Mouse (Mus musculus) MEL (cell line): ENCODE results near the gene Dchs2. TPM values are rescaled to one million over a fixed set of nuclear protein-coding genes. Genes with fewer than 3 reads are reported as not detected.

Experiments used
- DNase-seq: peaks from one replicate; pipeline ENCODE4 v3.0.0; 2011; ENCODE audit warnings: low read depth, low spot score
- H3K27ac ChIP-seq: 2 replicates; pipeline ENCODE4 v1.5.1; 2012; ENCODE audit warnings: low read depth, mild to moderate bottlenecking, control low read depth, low read length, moderate library complexity; ENCODE audit not compliant: control insufficient read depth
- H3K27me3 ChIP-seq, 2 experiments: fragments of 150-350 bp in 1 of 2; sonication (generic) in 1 of 2; 2 replicates each; pipeline ENCODE4 v1.6.1; 2012; ENCODE audit warnings: low read length in 2 of 2, mild to moderate bottlenecking in 2 of 2, improper control_type of control experiment in 1 of 2, moderate library complexity in 1 of 2; ENCODE audit not compliant: insufficient read depth in 2 of 2, control insufficient read depth in 1 of 2
- H3K36me3 ChIP-seq, 2 experiments: 2 replicates each; pipeline ENCODE4 v1.6.1; 2012 to 2014; ENCODE audit warnings: low read length in 2 of 2, improper control_type of control experiment in 1 of 2, inconsistent platforms in 1 of 2, mild to moderate bottlenecking in 1 of 2; ENCODE audit not compliant: insufficient read depth in 2 of 2, control insufficient read depth in 1 of 2
- H3K4me1 ChIP-seq, 2 experiments: fragments of 150-350 bp in 1 of 2; sonication (generic) in 1 of 2; 2 replicates each; pipeline ENCODE4 v1.6.1; 2012; ENCODE audit warnings: low read length in 2 of 2, improper control_type of control experiment in 1 of 2, mild to moderate bottlenecking in 1 of 2; ENCODE audit not compliant: insufficient read depth in 2 of 2, control insufficient read depth in 1 of 2
- H3K4me3 ChIP-seq, 2 experiments: fragments of 150-350 bp in 1 of 2; sonication (generic) in 1 of 2; 2 replicates each; pipeline ENCODE4 v1.5.1; 2012; ENCODE audit warnings: low read depth in 2 of 2, low read length in 2 of 2, mild to moderate bottlenecking in 2 of 2, moderate library complexity in 2 of 2, control low read depth in 1 of 2, improper control_type of control experiment in 1 of 2; ENCODE audit not compliant: control insufficient read depth in 1 of 2, insufficient read depth in 1 of 2
- H3K79me2 ChIP-seq: 2 replicates; pipeline ENCODE4 v1.6.1; 2012; ENCODE audit warnings: mild to moderate bottlenecking, low read length, moderate library complexity; ENCODE audit not compliant: control insufficient read depth, poor library complexity, insufficient read depth
- H3K9ac ChIP-seq: 2 replicates; pipeline ENCODE4 v1.6.1; 2012; ENCODE audit warnings: low read depth, mild to moderate bottlenecking, control low read depth, low read length, moderate library complexity; ENCODE audit not compliant: control insufficient read depth, poor library complexity, severe bottlenecking
- H3K9me3 ChIP-seq: fragments of 150-350 bp; sonication (generic); replicated peaks from 2 replicates; pipeline ENCODE4 v1.6.1; 2012; ENCODE audit warnings: mild to moderate bottlenecking, low read length, improper control_type of control experiment, moderate library complexity; ENCODE audit not compliant: insufficient read depth
- CHD1 ChIP-seq: IDR thresholded peaks from 2 replicates; pipeline ENCODE4 v1.6.1; 2012; ENCODE audit warnings: low read depth, mild to moderate bottlenecking, inconsistent platforms, low read length, improper control_type of control experiment
- CTCF ChIP-seq, 3 experiments: IDR thresholded peaks in 2 of 3; conservative IDR thresholded peaks in 1 of 3; 2 replicates each; pipeline ENCODE4 v1.5.1; 2011 to 2012; ENCODE audit warnings: low read length in 3 of 3, low read depth in 2 of 3, mild to moderate bottlenecking in 2 of 3, improper control_type of control experiment in 1 of 3, inconsistent platforms in 1 of 3, mixed read lengths in 1 of 3, moderate library complexity in 1 of 3; ENCODE audit not compliant: control insufficient read depth in 1 of 3, insufficient read depth in 1 of 3, poor library complexity in 1 of 3, severe bottlenecking in 1 of 3
- E2F4 ChIP-seq: IDR thresholded peaks from 2 replicates; pipeline ENCODE4 v1.6.1; 2011; ENCODE audit warnings: low read depth, low read length, improper control_type of control experiment, borderline replicate concordance
- ELF1 ChIP-seq: IDR thresholded peaks from 2 replicates; pipeline ENCODE4 v1.6.1; 2014; ENCODE audit warnings: low read depth, mild to moderate bottlenecking, inconsistent platforms, low read length, improper control_type of control experiment, moderate library complexity
- EP300 ChIP-seq, 2 experiments: IDR thresholded peaks; 2 replicates each; pipeline ENCODE4 v1.6.1; 2011; ENCODE audit warnings: improper control_type of control experiment in 2 of 2, low read length in 2 of 2, low read depth in 1 of 2, mild to moderate bottlenecking in 1 of 2
- ETS1 ChIP-seq: IDR thresholded peaks from 2 replicates; pipeline ENCODE4 v1.6.1; 2012; ENCODE audit warnings: low read depth, mild to moderate bottlenecking, inconsistent platforms, low read length, improper control_type of control experiment, moderate library complexity
- GABPA ChIP-seq: IDR thresholded peaks from 2 replicates; pipeline ENCODE4 v1.6.1; 2012; ENCODE audit warnings: low read depth, mild to moderate bottlenecking, inconsistent platforms, low read length, improper control_type of control experiment, moderate library complexity
- HCFC1 ChIP-seq: IDR thresholded peaks from 2 replicates; pipeline ENCODE4 v1.6.1; 2012; ENCODE audit warnings: low read depth, mild to moderate bottlenecking, inconsistent platforms, low read length, improper control_type of control experiment, moderate library complexity
- JUND ChIP-seq: IDR thresholded peaks from 2 replicates; pipeline ENCODE4 v1.6.1; 2011; ENCODE audit warnings: low read depth, mild to moderate bottlenecking, improper control_type of control experiment, low read length
- MAX ChIP-seq: IDR thresholded peaks from 2 replicates; pipeline ENCODE4 v1.6.1; 2011; ENCODE audit warnings: low read length, improper control_type of control experiment
- MAZ ChIP-seq: IDR thresholded peaks from 2 replicates; pipeline ENCODE4 v1.6.1; 2012; ENCODE audit warnings: low read depth, mild to moderate bottlenecking, inconsistent platforms, low read length, improper control_type of control experiment
- MEF2A ChIP-seq: IDR thresholded peaks from 2 replicates; pipeline ENCODE4 v1.6.1; 2014; ENCODE audit warnings: low read depth, mild to moderate bottlenecking, inconsistent platforms, low read length, improper control_type of control experiment; ENCODE audit not compliant: poor library complexity, insufficient replicate concordance, severe bottlenecking; ENCODE audit errors: extremely low read depth
- MYC ChIP-seq: IDR thresholded peaks from 2 replicates; pipeline ENCODE4 v1.6.1; 2011; ENCODE audit warnings: low read depth, mild to moderate bottlenecking, low read length, improper control_type of control experiment, moderate library complexity
- POLR2A ChIP-seq, 2 experiments: IDR thresholded peaks; 2 replicates each; pipeline ENCODE4 v1.6.1; 2011 to 2012; ENCODE audit warnings: low read length in 2 of 2, mild to moderate bottlenecking in 2 of 2, control low read depth in 1 of 2, improper control_type of control experiment in 1 of 2, low read depth in 1 of 2, moderate library complexity in 1 of 2; ENCODE audit not compliant: control insufficient read depth in 1 of 2, insufficient read depth in 1 of 2, poor library complexity in 1 of 2
- POLR2AphosphoS2 ChIP-seq: IDR thresholded peaks from 2 replicates; pipeline ENCODE4 v1.6.1; 2011; ENCODE audit warnings: low read length, improper control_type of control experiment
- RAD21 ChIP-seq: IDR thresholded peaks from 2 replicates; pipeline ENCODE4 v1.6.1; 2011; ENCODE audit warnings: mild to moderate bottlenecking, low read depth, low read length, improper control_type of control experiment
- SMC3 ChIP-seq: IDR thresholded peaks from 2 replicates; pipeline ENCODE4 v1.6.1; 2011; ENCODE audit warnings: low read depth, low read length, improper control_type of control experiment
- TBP ChIP-seq: IDR thresholded peaks from 2 replicates; pipeline ENCODE4 v1.8.0; 2011; ENCODE audit warnings: low read depth, low read length, improper control_type of control experiment
- UBTF ChIP-seq: IDR thresholded peaks from 2 replicates; pipeline ENCODE4 v1.6.1; 2012; ENCODE audit warnings: low read depth, mild to moderate bottlenecking, inconsistent platforms, low read length, improper control_type of control experiment, moderate library complexity, borderline replicate concordance; ENCODE audit not compliant: insufficient read depth
- USF1 ChIP-seq: IDR thresholded peaks from 2 replicates; pipeline ENCODE4 v1.6.1; 2014; ENCODE audit warnings: low read depth, mild to moderate bottlenecking, inconsistent platforms, low read length, improper control_type of control experiment, moderate library complexity
- USF2 ChIP-seq, 2 experiments: IDR thresholded peaks; 2 replicates each; pipeline ENCODE4 v1.6.1; 2011 to 2012; ENCODE audit warnings: improper control_type of control experiment in 2 of 2, low read length in 2 of 2, borderline replicate concordance in 1 of 2, inconsistent platforms in 1 of 2, low read depth in 1 of 2, mild to moderate bottlenecking in 1 of 2; ENCODE audit not compliant: insufficient read depth in 1 of 2
- polyA plus RNA-seq, 2 experiments: library from polyadenylated mRNA; stranded (reverse) in 1 of 2; unstranded in 1 of 2; fragments of >175 nt in 1 of 2; fragments of >200 nt in 1 of 2; gene quantifications; 2 replicates each; pipeline versions ENCODE4 v1.2.1 to v1.2.4; 2012; ENCODE audit warnings: low replicate concordance in 2 of 2, low read depth in 1 of 2; ENCODE audit not compliant: insufficient read length in 2 of 2, insufficient read depth in 1 of 2, missing spikeins in 1 of 2
- total RNA-seq: library from RNA; depleted of rRNA; stranded (reverse); fragments of 300-350 nt; gene quantifications from 2 replicates; pipeline ENCODE4 v1.2.3, GENCODE M21; 2012

Gene Dchs2
- total and polyA plus RNA-seq, 3 experiments, result not detected

- Histone ChIP-seq H3K27me3 (no peaks in the 10 kb centered on the region; a peak in 1 of 4 replicates), H3K36me3 (no peaks in the 10 kb centered on the region), H3K9me3 (no peaks in the 10 kb centered on the region), H3K4me1 (no peaks in the 10 kb centered on the region), H3K4me3 (no peak overlapping the region), H3K9ac (no peak overlapping the region), H3K27ac (no peak overlapping the region), H3K79me2 (no peaks in the 10 kb centered on the region)
- no peak for TF ChIP-seq E2F4
- TF ChIP-seq POLR2A (IDR thresholded peaks at IDR 0.05; ENCODE audit: control insufficient read depth in 1 of 2, insufficient read depth in 1 of 2, low read depth in 1 of 2, low read length in 2 of 2, poor library complexity in 1 of 2), result no peak
- no peak for TF ChIP-seq MEF2A
- no peak for TF ChIP-seq MAZ
- no peak for TF ChIP-seq ELF1
- TF ChIP-seq MYC, result no peak
- no peak for TF ChIP-seq GABPA
- TF ChIP-seq TBP, result no peak
- TF ChIP-seq MAX, result no peak
- TF ChIP-seq UBTF, result no peak
- no peak for TF ChIP-seq POLR2AphosphoS2
- DNase-seq, result no peak
Observed at GRCm38 (mm10) chr3:83270982-83271381, 143.2 kb downstream of the Dchs2 start.

GRCm38 (mm10) chr3:83273555-83274244, 146.0 kb downstream of the Dchs2 start:
- peak; percentile 34 for DNase-seq
- Histone ChIP-seq H3K79me2 (no peaks in the 10 kb centered on the region), H3K9me3 (no peaks in the 10 kb centered on the region), H3K9ac (no peak overlapping the region), H3K4me1 (no peaks in the 10 kb centered on the region), H3K4me3 (no peak overlapping the region), H3K27me3 (no peaks in the 10 kb centered on the region), H3K27ac (no peak overlapping the region), H3K36me3 (no peaks in the 10 kb centered on the region)
- TF ChIP-seq SMC3, result peak; percentile 33; the same call in 1 of the 2 replicates
- no peak for TF ChIP-seq E2F4
- peak; percentile 37 to 54 (median 50); a peak in 5 of 6 replicates for TF ChIP-seq CTCF (IDR thresholded peaks at IDR 0.05 in 2 of 3, conservative IDR thresholded peaks at IDR 0.05 in 1 of 3; ENCODE audit: control insufficient read depth in 1 of 3, insufficient read depth in 1 of 3, low read depth in 2 of 3, low read length in 3 of 3, poor library complexity in 1 of 3, severe bottlenecking in 1 of 3)
- peak; percentile 27 for TF ChIP-seq RAD21

GRCm38 (mm10) chr3:83275703-83276102, 148.0 kb downstream of the Dchs2 start:
- TF ChIP-seq ETS1 (no peak), MAZ (no peak), JUND (no peak), CHD1 (no peak), HCFC1 (no peak), USF2 (IDR thresholded peaks at IDR 0.05; ENCODE audit: borderline replicate concordance in 1 of 2, insufficient read depth in 1 of 2, low read depth in 1 of 2, low read length in 2 of 2) (no peak), EP300 (IDR thresholded peaks at IDR 0.05; ENCODE audit: low read depth in 1 of 2, low read length in 2 of 2) (no peak), USF1 (no peak)
- Histone ChIP-seq H3K36me3 (no peaks in the 10 kb centered on the region), H3K9ac (no peak overlapping the region), H3K4me1 (no peaks in the 10 kb centered on the region), H3K9me3 (no peaks in the 10 kb centered on the region), H3K4me3 (no peak overlapping the region), H3K79me2 (no peaks in the 10 kb centered on the region), H3K27ac (no peak overlapping the region), H3K27me3 (no peaks in the 10 kb centered on the region)
- no peak for DNase-seq
